ENCODE assay signal across 26 mouse cellular contexts in the genomic region with DNA sequence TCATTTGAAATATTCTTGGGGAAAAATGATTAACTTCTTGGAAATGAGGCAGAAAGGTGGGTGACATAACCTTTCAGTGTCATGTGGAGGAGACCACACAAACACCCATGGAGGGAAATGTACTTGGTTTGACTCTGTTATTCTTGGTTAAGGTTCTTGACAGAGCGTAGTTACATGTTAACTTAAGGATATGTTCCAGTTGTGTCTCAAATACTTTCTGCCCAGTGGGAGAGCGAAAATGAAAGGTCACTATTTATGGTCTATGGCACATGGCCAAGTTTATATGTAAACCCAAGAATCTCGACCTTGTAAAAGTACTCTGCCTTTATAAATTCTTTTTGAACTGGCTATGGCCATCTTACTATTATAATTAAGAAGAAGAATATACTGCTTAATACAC. TPM values are rescaled to one million over a fixed set of nuclear protein-coding genes. Genes with fewer than 3 reads are reported as not detected.
DNase-seq lines count a peak whose midpoint lies in the region; ATAC-seq and TF ChIP-seq lines count a peak whose summit lies in the region.
"Had no signal": no experiment of that assay in that cellular context is flagged by ENCODE, and none has a peak within 500 bp of the region (broad histone marks: within the 10 kb centered on the region; RNA-seq: fewer than 3 reads in every experiment).

No protein-coding gene starts in this region.

- peak; percentile 8 for DNase-seq in lung, postnatal 0 days (ENCODE audit: low spot score)
- DNase-seq in lung, postnatal 4 days, result no peak
- DNase-seq in kidney, adult 9 months, result peak; percentile 93
- DNase-seq in kidney, postnatal 14 days, result peak; percentile 80
- no peak for DNase-seq in stomach, postnatal 0 days (ENCODE audit: low spot score)
- no peak for DNase-seq in heart, adult 11 months
- no peak for DNase-seq in adrenal gland, postnatal 14 days
- DNase-seq: adrenal gland, adult 8-10 months; cerebellum, adult 18-20 months; cerebellum, postnatal 36 days; embryo, embryonic 11 days; layer of hippocampus, adult 9-11 months; left cerebral cortex, postnatal 4 days; thymus, adult 18-20 months; thymus, postnatal 4 days had no signal

- TF ChIP-seq CTCF in lung, postnatal 0 days (IDR thresholded peaks at IDR 0.05), result no peak
- no peak for TF ChIP-seq CTCF in stomach, postnatal 0 days (IDR thresholded peaks at IDR 0.05; ENCODE audit: low read depth)

- H3K27me3 ChIP-seq in lung, postnatal 0 days (replicated peaks; ENCODE audit: insufficient read depth, low read length), result no peaks in the 10 kb centered on the region
- no peaks in the 10 kb centered on the region for H3K27me3 ChIP-seq in stomach, postnatal 0 days (ENCODE audit: control insufficient read depth, insufficient read depth, low read length)
- H3K27me3 ChIP-seq: forebrain, embryonic 13.5 days; hindbrain, embryonic 15.5 days; limb, embryonic 15.5 days had no signal

- no peak for TF ChIP-seq EP300 in lung, postnatal 0 days (IDR thresholded peaks at IDR 0.05)
- TF ChIP-seq EP300 in stomach, postnatal 0 days (optimal IDR thresholded peaks at IDR 0.05), result no peak

- H3K9me3 ChIP-seq in lung, postnatal 0 days (ENCODE audit: low read length), result no peaks in the 10 kb centered on the region
- H3K9me3 ChIP-seq in stomach, postnatal 0 days (ENCODE audit: control insufficient read depth, low read length), result no peaks in the 10 kb centered on the region
- H3K9me3 ChIP-seq: embryonic facial prominence, embryonic 13.5 days; forebrain, embryonic 13.5 days; hindbrain, embryonic 15.5 days; limb, embryonic 15.5 days had no signal

- no peak overlapping the region for H3K4me3 ChIP-seq in lung, postnatal 0 days (ENCODE audit: low read depth, low read length)
- H3K4me3 ChIP-seq in stomach, postnatal 0 days (ENCODE audit: low read depth, low read length), result no peak overlapping the region
- H3K4me3 ChIP-seq: embryonic facial prominence, embryonic 13.5 days; erythroblast, embryonic 14.5 days; forebrain, embryonic 13.5 days; hindbrain, embryonic 15.5 days; limb, embryonic 15.5 days had no signal

- H3K4me2 ChIP-seq in lung, postnatal 0 days (replicated peaks; ENCODE audit: low read depth, low read length), result no peak overlapping the region
- no peak overlapping the region for H3K4me2 ChIP-seq in stomach, postnatal 0 days (replicated peaks; ENCODE audit: low read depth)
- H3K4me2 ChIP-seq: embryonic facial prominence, embryonic 13.5 days; forebrain, embryonic 13.5 days; heart, embryonic 11.5 days; hindbrain, embryonic 15.5 days; limb, embryonic 15.5 days; midbrain, embryonic 11.5 days had no signal

- H3K4me1 ChIP-seq in lung, postnatal 0 days (ENCODE audit: insufficient read depth, low read depth, low read length), result no peaks in the 10 kb centered on the region
- H3K4me1 ChIP-seq in stomach, postnatal 0 days (replicated peaks; ENCODE audit: control insufficient read depth, insufficient read depth), result no peaks in the 10 kb centered on the region
- H3K4me1 ChIP-seq: embryonic facial prominence, embryonic 13.5 days; forebrain, embryonic 13.5 days; hindbrain, embryonic 15.5 days; limb, embryonic 15.5 days had no signal

- no peaks in the 10 kb centered on the region for H3K36me3 ChIP-seq in lung, postnatal 0 days (ENCODE audit: insufficient read depth, low read length)
- no peaks in the 10 kb centered on the region for H3K36me3 ChIP-seq in stomach, postnatal 0 days (ENCODE audit: control insufficient read depth, insufficient read depth, low read length)
- H3K36me3 ChIP-seq: embryonic facial prominence, embryonic 13.5 days; hindbrain, embryonic 15.5 days; limb, embryonic 15.5 days had no signal

- H3K9ac ChIP-seq in lung, postnatal 0 days (replicated peaks; ENCODE audit: low read depth), result no peak overlapping the region
- no peak overlapping the region for H3K9ac ChIP-seq in stomach, postnatal 0 days (ENCODE audit: low read length)
- H3K9ac ChIP-seq: embryonic facial prominence, embryonic 13.5 days; forebrain, embryonic 13.5 days; hindbrain, embryonic 15.5 days; limb, embryonic 15.5 days; liver, embryonic 14.5 days had no signal

- no peak overlapping the region for H3K27ac ChIP-seq in lung, postnatal 0 days (ENCODE audit: low read length)
- no peak overlapping the region for H3K27ac ChIP-seq in stomach, postnatal 0 days (replicated peaks)
- H3K27ac ChIP-seq: embryonic facial prominence, embryonic 13.5 days; forebrain, embryonic 13.5 days; hindbrain, embryonic 15.5 days; limb, embryonic 15.5 days; liver, embryonic 14.5 days had no signal

- no peak for ATAC-seq in lung, postnatal 0 days
- no peak for ATAC-seq in stomach, postnatal 0 days (ENCODE audit: low FRiP score, low TSS enrichment)
- ATAC-seq: CD4-positive, CD25-positive, alpha-beta regulatory T cell, adult 4 months; forebrain, embryonic 13.5 days had no signal

- 20% methylated on average over 3 of the region's 3 CpGs for WGBS in lung, postnatal 0 days
- WGBS in stomach, postnatal 0 days, result 27% methylated on average over 3 of the region's 3 CpGs

RNA-seq across cellular contexts. Expression of gene Abca13, which starts 31.8 kb away (rescaled TPM):
- 0.02 TPM in 2 replicates for polyA plus RNA-seq in lung, postnatal 0 days (2015; fragmentation: Nextera tagmentation; extraction: Ambion mirVana)
- polyA plus RNA-seq in stomach, postnatal 0 days (2015; fragmentation: Nextera tagmentation; extraction: Ambion mirVana), result 0.01 TPM in 2 replicates
- total RNA-seq in adrenal gland, postnatal 14 days (2021), result 0.04 TPM in 1 of 2 replicates, not detected in the other
- total RNA-seq: gastrocnemius, adult 8-10 months had no signal
- polyA plus RNA-seq: CD4-positive, CD25-positive, alpha-beta regulatory T cell, adult 4 months; erythroblast, embryonic 14.5 days had no signal

RNA-seq across cellular contexts. Expression of gene Upp1, which starts 42.0 kb away (rescaled TPM):
- 22.8 and 28.9 TPM in 2 replicates for polyA plus RNA-seq in lung, postnatal 0 days (2015; fragmentation: Nextera tagmentation; extraction: Ambion mirVana)
- polyA plus RNA-seq in stomach, postnatal 0 days (2015; fragmentation: Nextera tagmentation; extraction: Ambion mirVana), result 18.7 and 18.8 TPM in 2 replicates
- total RNA-seq in adrenal gland, postnatal 14 days (2021), result 5.3 and 6.6 TPM in 2 replicates
- total RNA-seq: granulocyte monocyte progenitor cell, adult 5-6 weeks had no signal
- polyA plus RNA-seq: CD4-positive, CD25-positive, alpha-beta regulatory T cell, adult 4 months; erythroblast, embryonic 14.5 days had no signal

Comparison
In these comparisons a context has a peak if more than half of its experiments do, and no peak if none do; other contexts are left out.
1. DNase-seq: peak in lung, postnatal 0 days (single experiment), kidney, adult 9 months (single experiment) and kidney, postnatal 14 days (single experiment); none in lung, postnatal 4 days (0 of 2), stomach, postnatal 0 days (single experiment), heart, adult 11 months (single experiment) and adrenal gland, postnatal 14 days (single experiment).